Mouse (Mus musculus): ENCODE measurements at regions not wholly inside any gene's neighbourhood (a gene's known extent, or its start where the extent isn't known, plus 50 kb on each side); places are given as distances from the start of the nearest gene placed in this dataset.

- DNase-seq, result no peak
These were observed 54.6 kb upstream of the Ccn6 start for GRCm38 (mm10) chr10:39218151-39218550.

- no peak for DNase-seq
These were observed 52.7 kb upstream of the Ccn6 start for GRCm38 (mm10) chr10:39216142-39216904.

GRCm38 (mm10) chr10:39214563-39214962 lies 51.0 kb upstream of the Ccn6 start:
- DNase-seq, result no peak
